Mouse (Mus musculus) kidney, adult 2 months (tissue): ENCODE data around the gene Galnt3.

Experiments
- CTCF ChIP-seq: fragments of 200-500 bp; conservative IDR thresholded peaks from 2 replicates; pipeline ENCODE4 v1.5.1; 2011; ENCODE audit warnings: low read depth, mild to moderate bottlenecking, control low read depth, low read length, moderate library complexity, mixed read lengths; ENCODE audit not compliant: insufficient read depth, insufficient read length
- POLR2A ChIP-seq: fragments of 200-500 bp; IDR thresholded peaks from one replicate; pipeline ENCODE4 v1.6.1; 2011; ENCODE audit warnings: low read depth, low read length, control low read depth

GRCm38 (mm10) chr2:66041203-66041916 lies 83.4 kb downstream of the Galnt3 start:
- TF ChIP-seq CTCF (no peak), POLR2A (no peak)
